Mouse (Mus musculus): ENCODE results near the gene Fam50a.
"Not testable (repeated sequence)": the region's sequence is repeated elsewhere in the genome, so short reads cannot be mapped to it uniquely, and the experiment has no call there.

Fam50a gene

GRCm38 (mm10) chrX:74330166-74330930 is 17.5 kb downstream of the Fam50a start:
- no peak for DNase-seq

- no peak for DNase-seq
Measured at GRCm38 (mm10) chrX:74352645-74353466, 40.0 kb downstream of the Fam50a start.

GRCm38 (mm10) chrX:74353467-74353770 is 40.6 kb downstream of the Fam50a start, which contains the start of gene Lage3:
Gene Lage3, minus strand, starts transcription at chrX:74353618.
- DNase-seq = peak; percentile 78 to 87

- DNase-seq = not testable (repeated sequence)
Measured at GRCm38 (mm10) chrX:74357069-74357468, 44.2 kb downstream of the Fam50a start.

- DNase-seq = no peak
Measured at GRCm38 (mm10) chrX:74359171-74359570, 46.3 kb downstream of the Fam50a start.

GRCm38 (mm10) chrX:74367512-74367911 is 54.7 kb downstream of the Fam50a start:
- DNase-seq = no peak

- peak; percentile 61 to 66 for DNase-seq
Measured at GRCm38 (mm10) chrX:74368209-74368909, 55.5 kb downstream of the Fam50a start.
